Mouse (Mus musculus) hindbrain, postnatal 0 days (tissue): ENCODE measurements at regions not wholly inside any gene's neighbourhood (a gene's known extent, or its start where the extent isn't known, plus 50 kb on each side); places are given as distances from the start of the nearest gene placed in this dataset.

Source experiments
- ATAC-seq: fragments of 200-750 bp; cut with Nextera tagmentation; 2 replicates; pipeline ENCODE4 v1.8.0; 2017; ENCODE audit warnings: mild to moderate bottlenecking, moderate TSS enrichment, moderate library complexity
- DNase-seq: peaks from one replicate; pipeline ENCODE4 v3.0.0-alpha.2; 2015; ENCODE audit warnings: low spot score
- H3K27ac ChIP-seq: fragments of 300-500 bp; sonication (generic); 2 replicates; pipeline ENCODE4 v1.5.1; 2014; ENCODE audit warnings: mild to moderate bottlenecking
- H3K27me3 ChIP-seq: fragments of 300-500 bp; sonication (generic); 2 replicates; pipeline ENCODE4 v1.6.1; 2014; ENCODE audit warnings: low read length, mixed read lengths; ENCODE audit not compliant: insufficient read depth
- H3K36me3 ChIP-seq: fragments of 300-500 bp; sonication (generic); 2 replicates; pipeline ENCODE4 v1.6.1; 2014; ENCODE audit warnings: low read length, mixed read lengths; ENCODE audit not compliant: insufficient read depth
- H3K4me1 ChIP-seq: fragments of 300-500 bp; sonication (generic); 2 replicates; pipeline ENCODE4 v1.6.1; 2014; ENCODE audit warnings: antibody characterized with exemption, low read length, mixed read lengths; ENCODE audit not compliant: insufficient read depth
- H3K4me2 ChIP-seq: fragments of 300-500 bp; sonication (generic); 2 replicates; pipeline ENCODE4 v1.6.1; 2014; ENCODE audit warnings: low read depth, mild to moderate bottlenecking, low read length, moderate library complexity, mixed read lengths
- H3K4me3 ChIP-seq: fragments of 300-500 bp; sonication (generic); 2 replicates; pipeline ENCODE4 v1.5.1; 2014; ENCODE audit warnings: low read length
- H3K9ac ChIP-seq: fragments of 300-500 bp; sonication (generic); replicated peaks from 2 replicates; pipeline ENCODE4 v1.6.1; 2014; ENCODE audit warnings: mild to moderate bottlenecking, low read length, moderate library complexity, mixed read lengths
- H3K9me3 ChIP-seq: fragments of 300-500 bp; sonication (generic); 2 replicates; pipeline ENCODE4 v1.6.1; 2016; ENCODE audit warnings: low read length, mixed read lengths
- CTCF ChIP-seq: IDR thresholded peaks from 2 replicates; pipeline ENCODE4 v1.5.1; 2016; ENCODE audit warnings: antibody characterized with exemption, control low read depth, low read depth
- WGBS: fragments of 180-500 bp; shearing (Covaris S2); extraction: QIAGEN DNeasy Blood & Tissue Kit; methylation state at CpG from one replicate; pipeline ENCODE4 v1.1.7; 2014; 5-methylcytosine and 5-hydroxymethylcytosine counted together

GRCm38 (mm10) chr10:117483091-117483600 is 103.3 kb upstream of the Cpsf6 start:
- H3K9ac ChIP-seq, result no peak overlapping the region
- H3K36me3 ChIP-seq, result no peaks in the 10 kb centered on the region
- no peak overlapping the region for H3K4me2 ChIP-seq
- no peak overlapping the region for H3K27ac ChIP-seq
- DNase-seq (no peak), ATAC-seq (no peak)
- no peaks in the 10 kb centered on the region for H3K27me3 ChIP-seq
- H3K4me1 ChIP-seq, result no peaks in the 10 kb centered on the region
- H3K9me3 ChIP-seq, result no peaks in the 10 kb centered on the region
- no peak for TF ChIP-seq CTCF
- no peak overlapping the region for H3K4me3 ChIP-seq
- WGBS, result 98% methylated on average over 4 of the region's 4 CpGs

GRCm38 (mm10) chr10:117482361-117482760 is 102.5 kb upstream of the Cpsf6 start:
- no peak for TF ChIP-seq CTCF
- DNase-seq (no peak), ATAC-seq (no peak)
- Histone ChIP-seq H3K36me3 (no peaks in the 10 kb centered on the region), H3K4me1 (no peaks in the 10 kb centered on the region), H3K4me3 (no peak overlapping the region), H3K9me3 (no peaks in the 10 kb centered on the region), H3K4me2 (no peak overlapping the region), H3K27me3 (no peaks in the 10 kb centered on the region), H3K9ac (no peak overlapping the region), H3K27ac (no peak overlapping the region)
- WGBS, result 91% methylated on average over 3 of the region's 3 CpGs

GRCm38 (mm10) chr10:117481341-117481990 is 101.7 kb upstream of the Cpsf6 start:
- H3K9ac ChIP-seq, result no peak overlapping the region
- H3K9me3 ChIP-seq, result no peaks in the 10 kb centered on the region
- no peaks in the 10 kb centered on the region for H3K36me3 ChIP-seq
- no peak overlapping the region for H3K4me3 ChIP-seq
- H3K27me3 ChIP-seq, result no peaks in the 10 kb centered on the region
- H3K4me2 ChIP-seq, result no peak overlapping the region
- TF ChIP-seq CTCF, result no peak
- H3K4me1 ChIP-seq, result no peaks in the 10 kb centered on the region
- ATAC-seq (no peak), DNase-seq (no peak)
- H3K27ac ChIP-seq, result no peak overlapping the region
- WGBS, result 77% methylated on average over 5 of the region's 5 CpGs

- Histone ChIP-seq H3K9ac (no peak overlapping the region), H3K4me2 (no peak overlapping the region), H3K9me3 (no peaks in the 10 kb centered on the region), H3K36me3 (no peaks in the 10 kb centered on the region), H3K4me1 (no peaks in the 10 kb centered on the region), H3K27ac (no peak overlapping the region), H3K27me3 (no peaks in the 10 kb centered on the region), H3K4me3 (no peak overlapping the region)
- TF ChIP-seq CTCF, result no peak
- 90% methylated on average over 5 of the region's 5 CpGs for WGBS
- no peak for DNase-seq
- no peak for ATAC-seq
These were observed 100.6 kb upstream of the Cpsf6 start for GRCm38 (mm10) chr10:117480456-117480850.

GRCm38 (mm10) chr10:117479721-117480455 is 100.1 kb upstream of the Cpsf6 start:
- no peak for DNase-seq
- no peaks in the 10 kb centered on the region for H3K27me3 ChIP-seq
- H3K4me2 ChIP-seq, result no peak overlapping the region
- H3K4me3 ChIP-seq, result no peak overlapping the region
- 89% methylated on average over 12 of the region's 12 CpGs for WGBS
- ATAC-seq, result no peak
- H3K36me3 ChIP-seq, result no peaks in the 10 kb centered on the region
- no peak overlapping the region for H3K9ac ChIP-seq
- TF ChIP-seq CTCF, result no peak
- H3K27ac ChIP-seq, result no peak overlapping the region
- H3K9me3 ChIP-seq, result no peaks in the 10 kb centered on the region
- H3K4me1 ChIP-seq, result no peaks in the 10 kb centered on the region

GRCm38 (mm10) chr10:117478931-117479280 is 99.1 kb upstream of the Cpsf6 start:
- no peaks in the 10 kb centered on the region for H3K27me3 ChIP-seq
- no peak for TF ChIP-seq CTCF
- no peaks in the 10 kb centered on the region for H3K4me1 ChIP-seq
- H3K9me3 ChIP-seq, result no peaks in the 10 kb centered on the region
- ATAC-seq, result no peak
- H3K4me3 ChIP-seq, result no peak overlapping the region
- H3K4me2 ChIP-seq, result no peak overlapping the region
- no peak overlapping the region for H3K9ac ChIP-seq
- DNase-seq, result no peak
- H3K27ac ChIP-seq, result no peak overlapping the region
- WGBS, result 81% methylated on average over 4 of the region's 4 CpGs
- H3K36me3 ChIP-seq, result no peaks in the 10 kb centered on the region
